Mouse (Mus musculus) forebrain, embryonic 11.5 days (tissue): ENCODE measurements around the gene Stpg3. TPM values are rescaled to one million over a fixed set of nuclear protein-coding genes. Genes with fewer than 3 reads are reported as not detected.
A peak's percentile ranks its signal among the peaks of the same experiment; 100 is the strongest.

Experiments used
- ATAC-seq: fragments of 200-750 bp; cut with Nextera tagmentation; replicated peaks from 2 replicates; pipeline ENCODE4 v1.8.0; 2017; ENCODE audit warnings: moderate TSS enrichment; ENCODE audit not compliant: low FRiP score
- DNase-seq: peaks from one replicate; pipeline ENCODE4 v3.0.0-alpha.2; 2017; ENCODE audit warnings: low spot score
- H3K27ac ChIP-seq: fragments of 300-500 bp; sonication (generic); 2 replicates; pipeline ENCODE4 v1.5.1; 2014; ENCODE audit warnings: low read depth, low read length
- H3K27me3 ChIP-seq: fragments of 300-500 bp; sonication (generic); 2 replicates; pipeline ENCODE4 v1.6.1; 2014; ENCODE audit warnings: mild to moderate bottlenecking, low read length, mixed read lengths; ENCODE audit not compliant: control insufficient read depth, insufficient read depth
- H3K36me3 ChIP-seq: fragments of 300-500 bp; sonication (generic); 2 replicates; pipeline ENCODE4 v1.6.1; 2014; ENCODE audit warnings: mild to moderate bottlenecking, low read length, moderate library complexity, mixed read lengths; ENCODE audit not compliant: control insufficient read depth, insufficient read depth
- H3K4me1 ChIP-seq: fragments of 300-500 bp; sonication (generic); replicated peaks from 2 replicates; pipeline ENCODE4 v1.6.1; 2014; ENCODE audit warnings: low read length, mixed read lengths; ENCODE audit not compliant: control insufficient read depth, insufficient read depth
- H3K4me2 ChIP-seq: fragments of 300-500 bp; sonication (generic); 2 replicates; pipeline ENCODE4 v1.6.1; 2014; ENCODE audit warnings: low read depth, mild to moderate bottlenecking, low read length, moderate library complexity, mixed read lengths; ENCODE audit not compliant: severe bottlenecking
- H3K4me3 ChIP-seq: fragments of 300-500 bp; sonication (generic); 2 replicates; pipeline ENCODE4 v1.5.1; 2014; ENCODE audit warnings: low read depth, low read length
- H3K9ac ChIP-seq: fragments of 300-500 bp; sonication (generic); 2 replicates; pipeline ENCODE4 v1.6.1; 2014; ENCODE audit warnings: low read length
- H3K9me3 ChIP-seq: fragments of 300-500 bp; sonication (generic); 2 replicates; pipeline ENCODE4 v1.6.1; 2016; ENCODE audit warnings: low read length, mixed read lengths; ENCODE audit not compliant: control insufficient read depth
- WGBS: fragments of 180-500 bp; shearing (Covaris S2); extraction: QIAGEN DNeasy Blood & Tissue Kit; methylation state at CpG from one replicate; pipeline ENCODE4 v1.1.7; 2014; 5-methylcytosine and 5-hydroxymethylcytosine counted together
- polyA plus RNA-seq: library from polyadenylated mRNA; unstranded; fragments of >200 nt; fragmentation: Nextera tagmentation; extraction: Ambion mirVana; gene quantifications from 2 replicates; pipeline ENCODE4 v1.2.1, GENCODE M21; 2014

Stpg3 gene
- polyA plus RNA-seq, 1 experiment from 2014 or later: not detected

- Histone ChIP-seq H3K4me1 (peaks cover 25% of the 10 kb centered on the region), H3K4me3 (peak overlapping the region; percentile 33), H3K27me3 (no peaks in the 10 kb centered on the region), H3K9ac (peak overlapping the region; percentile 57), H3K36me3 (no peaks in the 10 kb centered on the region), H3K4me2 (peak overlapping the region; percentile 61), H3K27ac (peak overlapping the region; percentile 91), H3K9me3 (no peaks in the 10 kb centered on the region)
- DNase-seq: no peak
- no peak for ATAC-seq
- WGBS: 2% methylated on average over 2 of the region's 2 CpGs
Measured at GRCm38 (mm10) chr2:25168665-25168978, 45.8 kb downstream of the Stpg3 start.

GRCm38 (mm10) chr2:25167919-25168664 lies 46.3 kb downstream of the Stpg3 start:
- H3K4me3 ChIP-seq: peak overlapping the region; percentile 33
- under 1% methylated on average over 40 of the region's 41 CpGs for WGBS
- H3K27me3 ChIP-seq: no peaks in the 10 kb centered on the region
- H3K36me3 ChIP-seq: no peaks in the 10 kb centered on the region
- H3K27ac ChIP-seq: peak overlapping the region; percentile 91
- peak overlapping the region; percentile 57 for H3K9ac ChIP-seq
- ATAC-seq: peak; percentile 88
- peak overlapping the region; percentile 61 for H3K4me2 ChIP-seq
- H3K9me3 ChIP-seq: no peaks in the 10 kb centered on the region
- H3K4me1 ChIP-seq: peaks cover 30% of the 10 kb centered on the region
- DNase-seq: peak; percentile 95

- Histone ChIP-seq H3K4me3 (peak overlapping the region; percentile 33), H3K27me3 (no peaks in the 10 kb centered on the region), H3K27ac (peak overlapping the region; percentile 91), H3K36me3 (no peaks in the 10 kb centered on the region), H3K4me2 (peak overlapping the region; percentile 61), H3K9me3 (no peaks in the 10 kb centered on the region), H3K4me1 (peaks cover 31% of the 10 kb centered on the region), H3K9ac (peak overlapping the region; percentile 57)
- peak; percentile 52 for ATAC-seq
- 20% methylated on average over 4 of the region's 4 CpGs for WGBS
- no peak for DNase-seq
Measured at GRCm38 (mm10) chr2:25167481-25167880, 47.0 kb downstream of the Stpg3 start.

Other genes with a start within 250 kb of the Stpg3 start
- gene Mrpl41, start 239.5 kb downstream of the Stpg3 start, polyA plus RNA-seq: 130 and 141 TPM in 2 replicates
- 3.3 and 4.5 TPM in 2 replicates for gene Pnpla7, start 238.6 kb downstream of the Stpg3 start, polyA plus RNA-seq
- 68.0 and 81.2 TPM in 2 replicates for gene Nsmf, start 160.3 kb downstream of the Stpg3 start, polyA plus RNA-seq
- gene Entpd8, start 134.3 kb downstream of the Stpg3 start, polyA plus RNA-seq: not detected in 2 replicates
- 0.31 TPM in 1 of 2 replicates, not detected in the other for gene Noxa1, start 119.5 kb downstream of the Stpg3 start, polyA plus RNA-seq
- 63.6 and 72.1 TPM in 2 replicates for gene Nrarp, start 33.9 kb downstream of the Stpg3 start, polyA plus RNA-seq
- gene Tor4a, start 17.8 kb downstream of the Stpg3 start, polyA plus RNA-seq: 1.3 and 1.5 TPM in 2 replicates
- gene Nelfb, start 3.1 kb downstream of the Stpg3 start, polyA plus RNA-seq: 110 TPM in 2 replicates
- gene Fam166a, start 4.1 kb upstream of the Stpg3 start, polyA plus RNA-seq: 0.88 and 1.3 TPM in 2 replicates
- 615 and 680 TPM in 2 replicates for gene Tubb4b, start 10.1 kb upstream of the Stpg3 start, polyA plus RNA-seq
- not detected in 2 replicates for gene Slc34a3, start 19.7 kb upstream of the Stpg3 start, polyA plus RNA-seq
- not detected in 2 replicates for gene Rnf224, start 22.1 kb upstream of the Stpg3 start, polyA plus RNA-seq
- gene Rnf208, start 27.6 kb upstream of the Stpg3 start, polyA plus RNA-seq: 33.0 and 37.6 TPM in 2 replicates
- not detected in 2 replicates for gene Cysrt1, start 27.8 kb upstream of the Stpg3 start, polyA plus RNA-seq
- gene AL732309.1, start 32.2 kb upstream of the Stpg3 start, polyA plus RNA-seq: 5.1 and 5.8 TPM in 2 replicates
- 13.6 and 15.8 TPM in 2 replicates for gene Tmem203, start 40.8 kb upstream of the Stpg3 start, polyA plus RNA-seq
- gene Tprn, start 48.0 kb upstream of the Stpg3 start, polyA plus RNA-seq: 4.6 and 7.3 TPM in 2 replicates
- 222 and 238 TPM in 2 replicates for gene Ssna1, start 57.8 kb upstream of the Stpg3 start, polyA plus RNA-seq
- 116 and 126 TPM in 2 replicates for gene Anapc2, start 57.8 kb upstream of the Stpg3 start, polyA plus RNA-seq
- gene Tmem210, start 73.5 kb upstream of the Stpg3 start, polyA plus RNA-seq: not detected in 2 replicates
- not detected in 2 replicates for gene Lrrc26, start 75.3 kb upstream of the Stpg3 start, polyA plus RNA-seq
- 1.7 and 2.1 TPM in 2 replicates for gene Grin1, start 104.5 kb upstream of the Stpg3 start, polyA plus RNA-seq
- gene Man1b1, start 117.7 kb upstream of the Stpg3 start, polyA plus RNA-seq: 75.7 and 77.8 TPM in 2 replicates
- 20.1 and 20.5 TPM in 2 replicates for gene Dpp7, start 141.7 kb upstream of the Stpg3 start, polyA plus RNA-seq
- 3.1 and 5.4 TPM in 2 replicates for gene Uap1l1, start 151.0 kb upstream of the Stpg3 start, polyA plus RNA-seq
- 79.0 and 85.0 TPM in 2 replicates for gene Sapcd2, start 157.7 kb upstream of the Stpg3 start, polyA plus RNA-seq
- gene Entpd2, start 181.2 kb upstream of the Stpg3 start, polyA plus RNA-seq: 0.23 TPM in 1 of 2 replicates, not detected in the other
- gene Npdc1, start 184.7 kb upstream of the Stpg3 start, polyA plus RNA-seq: 120 and 128 TPM in 2 replicates
- not detected in 2 replicates for gene Fut7, start 208.6 kb upstream of the Stpg3 start, polyA plus RNA-seq
- gene Abca2, start 214.1 kb upstream of the Stpg3 start, polyA plus RNA-seq: 9.9 and 10.2 TPM in 2 replicates
- gene Clic3, start 242.2 kb upstream of the Stpg3 start, polyA plus RNA-seq: 0.61 and 0.77 TPM in 2 replicates
- 22.9 and 24.2 TPM in 2 replicates for gene Paxx, start 246.5 kb upstream of the Stpg3 start, polyA plus RNA-seq